ENCODE assay signal across 19 mouse cellular contexts in genomic region chr2:35700966-35701365, GRCm38 (mm10).
DNase-seq lines count a peak whose midpoint lies in the region; ATAC-seq and TF ChIP-seq lines count a peak whose summit lies in the region.
"Had no signal": no experiment of that assay in that cellular context is flagged by ENCODE, and none has a peak within 500 bp of the region (broad histone marks: within the 10 kb centered on the region; RNA-seq: fewer than 3 reads in every experiment).

No protein-coding gene starts in this region.

- TF ChIP-seq EP300 in heart, adult 2 months (IDR thresholded peaks at IDR 0.05; ENCODE audit: insufficient read depth, low read depth, low read length) = no peak

- DNase-seq in heart, adult 2 months = peak in 1 of 2 experiments; percentile 41
- DNase-seq in heart, postnatal 14 days = no peak
- DNase-seq in lung, adult 2 months = no peak
- DNase-seq in cerebellum, postnatal 25 days = no peak
- DNase-seq: cerebellum, adult 9-11 months; forebrain, postnatal 0 days; gastrocnemius, postnatal 10 days; kidney, adult 8-10 months; kidney, postnatal 36 days; left cerebral cortex, postnatal 4 days; spleen, adult 18-20 months; thymus, postnatal 25 days had no signal

- peaks cover 4% of the 10 kb centered on the region for H3K36me3 ChIP-seq in heart, adult 2 months (ENCODE audit: control insufficient read depth, insufficient read depth, low read length)
- H3K36me3 ChIP-seq in lung, embryonic 15.5 days = peaks cover 6% of the 10 kb centered on the region; the same call in 1 of the 2 replicates
- H3K36me3 ChIP-seq in heart, embryonic 14.5 days (ENCODE audit: control insufficient read depth, insufficient read depth, low read length) = peaks cover 7% of the 10 kb centered on the region
- no peaks in the 10 kb centered on the region for H3K36me3 ChIP-seq in stomach, embryonic 16.5 days (ENCODE audit: control insufficient read depth, insufficient read depth, low read length)
- H3K36me3 ChIP-seq: heart, embryonic 15.5 days; liver, embryonic 15.5 days; neural tube, embryonic 12.5 days; stomach, embryonic 15.5 days had no signal

- H3K27me3 ChIP-seq in heart, adult 2 months (ENCODE audit: control insufficient read depth, insufficient read depth, low read length) = no peaks in the 10 kb centered on the region
- no peaks in the 10 kb centered on the region for H3K27me3 ChIP-seq in lung, embryonic 15.5 days
- H3K27me3 ChIP-seq in heart, embryonic 14.5 days (ENCODE audit: control insufficient read depth, insufficient read depth, low read length) = no peaks in the 10 kb centered on the region
- no peaks in the 10 kb centered on the region for H3K27me3 ChIP-seq in stomach, embryonic 16.5 days (ENCODE audit: control insufficient read depth, insufficient read depth, low read length)
- H3K27me3 ChIP-seq: heart, embryonic 15.5 days; liver, embryonic 15.5 days; neural tube, embryonic 12.5 days; stomach, embryonic 15.5 days had no signal

- no peak for ATAC-seq in lung, embryonic 15.5 days (ENCODE audit: borderline replicate concordance, extremely low read depth, low FRiP score, low TSS enrichment)
- no peak for ATAC-seq in heart, embryonic 14.5 days (ENCODE audit: insufficient number of reproducible peaks, insufficient read depth, low FRiP score, low read depth)
- ATAC-seq in stomach, embryonic 16.5 days (ENCODE audit: insufficient read depth, low FRiP score) = no peak
- ATAC-seq: forebrain, postnatal 0 days had no signal

- no peak overlapping the region for H3K4me3 ChIP-seq in heart, adult 2 months
- H3K4me3 ChIP-seq in lung, embryonic 15.5 days = no peak overlapping the region
- no peak overlapping the region for H3K4me3 ChIP-seq in lung, adult 2 months (replicated peaks; ENCODE audit: extremely low read depth, low read depth, low read length)
- H3K4me3 ChIP-seq in heart, embryonic 14.5 days (ENCODE audit: control insufficient read depth in 1 of 2, insufficient read depth in 1 of 2, low read depth in 1 of 2, low read length in 2 of 2) = no peak overlapping the region
- H3K4me3 ChIP-seq in stomach, embryonic 16.5 days (replicated peaks; ENCODE audit: low read length) = no peak overlapping the region
- H3K4me3 ChIP-seq: heart, embryonic 15.5 days; liver, embryonic 15.5 days; neural tube, embryonic 12.5 days; stomach, embryonic 15.5 days had no signal

- TF ChIP-seq POLR2A in heart, adult 2 months (IDR thresholded peaks at IDR 0.05; ENCODE audit: insufficient read depth, low read depth, low read length) = no peak
- TF ChIP-seq POLR2A in lung, adult 2 months (IDR thresholded peaks at IDR 0.05; ENCODE audit: borderline replicate concordance, extremely low read depth, low read depth, low read length) = no peak

- H3K9me3 ChIP-seq in lung, embryonic 15.5 days = no peaks in the 10 kb centered on the region
- no peaks in the 10 kb centered on the region for H3K9me3 ChIP-seq in heart, embryonic 14.5 days (ENCODE audit: control insufficient read depth, low read length)
- H3K9me3 ChIP-seq in stomach, embryonic 16.5 days (replicated peaks; ENCODE audit: control insufficient read depth, low read length) = no peaks in the 10 kb centered on the region
- H3K9me3 ChIP-seq: heart, embryonic 15.5 days; liver, embryonic 15.5 days; neural tube, embryonic 12.5 days; stomach, embryonic 15.5 days had no signal

- peak overlapping the region; percentile 27 for H3K27ac ChIP-seq in heart, adult 2 months
- H3K27ac ChIP-seq in lung, embryonic 15.5 days = peak overlapping the region; percentile 16; the same call in 1 of the 2 replicates
- peak overlapping the region in 1 of 2 experiments; percentile 12; a peak in 2 of 4 replicates for H3K27ac ChIP-seq in heart, embryonic 14.5 days (replicated peaks in 1 of 2; ENCODE audit: control insufficient read depth in 1 of 2, insufficient read depth in 1 of 2, low read depth in 2 of 2, low read length in 2 of 2)
- peak overlapping the region; percentile 50; the same call in 1 of the 2 replicates for H3K27ac ChIP-seq in stomach, embryonic 16.5 days (ENCODE audit: low read length)
- H3K27ac ChIP-seq: liver, embryonic 15.5 days; neural tube, embryonic 12.5 days; stomach, embryonic 15.5 days had no signal

- H3K9ac ChIP-seq in heart, adult 2 months (ENCODE audit: low read depth, low read length) = 0 out of 2 replicates have a peak overlapping the region, but pooled peaks have one; percentile 33
- H3K9ac ChIP-seq in lung, embryonic 15.5 days = no peak overlapping the region
- 0 out of 2 replicates have a peak overlapping the region, but pooled peaks have one; percentile 0 for H3K9ac ChIP-seq in heart, embryonic 14.5 days (ENCODE audit: low read length)
- no peak overlapping the region for H3K9ac ChIP-seq in stomach, embryonic 16.5 days (ENCODE audit: low read length)
- H3K9ac ChIP-seq: forebrain, postnatal 0 days; heart, embryonic 15.5 days; liver, embryonic 15.5 days; neural tube, embryonic 12.5 days; stomach, embryonic 15.5 days had no signal

- peaks cover 58% of the 10 kb centered on the region for H3K4me1 ChIP-seq in heart, adult 2 months (ENCODE audit: control insufficient read depth, insufficient read depth, low read length)
- H3K4me1 ChIP-seq in lung, embryonic 15.5 days = peaks cover 69% of the 10 kb centered on the region
- H3K4me1 ChIP-seq in lung, adult 2 months (ENCODE audit: control insufficient read depth, insufficient read depth, low read length) = peaks cover 38% of the 10 kb centered on the region
- peaks cover 57 to 84% of the 10 kb centered on the region in 2 experiments for H3K4me1 ChIP-seq in heart, embryonic 14.5 days (ENCODE audit: control insufficient read depth in 2 of 2, insufficient read depth in 2 of 2, low read length in 2 of 2)
- peaks cover 66% of the 10 kb centered on the region for H3K4me1 ChIP-seq in stomach, embryonic 16.5 days (ENCODE audit: control insufficient read depth, insufficient read depth, low read length)

- H3K79me2 ChIP-seq in heart, adult 2 months (replicated peaks; ENCODE audit: control insufficient read depth, insufficient read depth, low read length) = peaks cover 17% of the 10 kb centered on the region

- TF ChIP-seq CTCF in heart, adult 2 months (IDR thresholded peaks at IDR 0.05) = no peak
- TF ChIP-seq CTCF in lung, adult 2 months (IDR thresholded peaks at IDR 0.05; ENCODE audit: insufficient read depth, low read length) = no peak

- no peak overlapping the region for H3K4me2 ChIP-seq in lung, embryonic 15.5 days
- no peak overlapping the region for H3K4me2 ChIP-seq in heart, embryonic 14.5 days (ENCODE audit: low read length)
- no peak overlapping the region for H3K4me2 ChIP-seq in stomach, embryonic 16.5 days (ENCODE audit: low read depth, low read length)
- H3K4me2 ChIP-seq: heart, embryonic 15.5 days; liver, embryonic 15.5 days; neural tube, embryonic 12.5 days; stomach, embryonic 15.5 days had no signal

- WGBS in heart, adult 2 months = 54% methylated on average over 2 of the region's 2 CpGs
- 82% methylated on average over 2 of the region's 2 CpGs for WGBS in lung, embryonic 15.5 days
- 65% methylated on average over 2 of the region's 2 CpGs for WGBS in lung, adult 2 months
- 65% methylated on average over 2 of the region's 2 CpGs for WGBS in heart, embryonic 14.5 days
- WGBS in stomach, embryonic 16.5 days = 82% methylated on average over 2 of the region's 2 CpGs

- intact Hi-C loops in heart, adult 2 months (cut with DNase I) = no loop called here
- intact Hi-C loops in heart, postnatal 14 days (cut with DNase I) = no loop called here

Comparison
In these comparisons a context has a peak if more than half of its experiments do, and no peak if none do; other contexts are left out.
1. H3K9ac ChIP-seq: peak in heart, adult 2 months (single experiment) and heart, embryonic 14.5 days (single experiment); none in lung, embryonic 15.5 days (single experiment) and stomach, embryonic 16.5 days (single experiment).